Mouse (Mus musculus): ENCODE measurements at regions not wholly inside any gene's neighbourhood (a gene's known extent, or its start where the extent isn't known, plus 50 kb on each side); places are given as distances from the start of the nearest gene placed in this dataset.

GRCm38 (mm10) chr1:77824716-77825387 lies 310.0 kb upstream of the Epha4 start:
- H3K36me3 ChIP-seq (replicated peaks in 1 of 2; ENCODE audit: control insufficient read depth in 1 of 2, insufficient read depth in 1 of 2, low read length in 1 of 2), result no peaks in the 10 kb centered on the region
- in situ Hi-C loops (cut with MboI; ENCODE audit: low pct_ligation_motif_present, low pct_unique_long_range_greater_than_20kb, low sequenced_read_pairs) (no loop called here), dilution Hi-C loops (cut with MboI; ENCODE audit: extremely low pct_ligation_motif_present, extremely low pct_unique_long_range_greater_than_20kb, low sequenced_read_pairs) (no loop called here)
- no peak overlapping the region for H3K9ac ChIP-seq (ENCODE audit: insufficient read depth, low read depth)
- TF ChIP-seq ETS1 (conservative IDR thresholded peaks at IDR 0.05; ENCODE audit: low read depth, low read length) (no peak), POLR2AphosphoS2 (IDR thresholded peaks at IDR 0.05; ENCODE audit: low read depth, low read length) (no peak), CHD1 (IDR thresholded peaks at IDR 0.05; ENCODE audit: low read depth, low read length) (no peak), ZKSCAN1 (IDR thresholded peaks at IDR 0.05; ENCODE audit: borderline replicate concordance, low read depth, low read length) (no peak), TBP (conservative IDR thresholded peaks at IDR 0.05; ENCODE audit: low read depth, low read length) (no peak), ELF1 (IDR thresholded peaks at IDR 0.05; ENCODE audit: low read depth, low read length) (no peak), ZNF384 (IDR thresholded peaks at IDR 0.05; ENCODE audit: low read depth, low read length) (no peak), MEF2A (IDR thresholded peaks at IDR 0.05; ENCODE audit: borderline replicate concordance, low read depth, low read length) (no peak), SIN3A (IDR thresholded peaks at IDR 0.05; ENCODE audit: low read length) (no peak), IRF4 (IDR thresholded peaks at IDR 0.05; ENCODE audit: low read depth, low read length) (no peak), RCOR1 (conservative IDR thresholded peaks at IDR 0.05; ENCODE audit: low read depth, low read length) (no peak), UBTF (IDR thresholded peaks at IDR 0.05; ENCODE audit: low read depth, low read length) (no peak), MAX (IDR thresholded peaks at IDR 0.05; ENCODE audit: low read length) (no peak), POLR2A (IDR thresholded peaks at IDR 0.05; ENCODE audit: low read depth, low read length) (no peak), MXI1 (IDR thresholded peaks at IDR 0.05; ENCODE audit: low read depth, low read length) (no peak)
- no peak overlapping the region for H3K4me3 ChIP-seq (replicated peaks in 1 of 3; ENCODE audit: low read depth in 2 of 3, low read length in 2 of 3, poor library complexity in 1 of 3)
- H3K4me2 ChIP-seq (ENCODE audit: insufficient read depth, low read depth, poor library complexity, severe bottlenecking), result no peak overlapping the region
- DNase-seq (ENCODE audit: extremely low read depth), result no peak
- H3K79me2 ChIP-seq (replicated peaks; ENCODE audit: control insufficient read depth, extremely low read depth, insufficient read depth, poor library complexity, severe bottlenecking), result no peaks in the 10 kb centered on the region
- H3K27me3 ChIP-seq (replicated peaks), result no peaks in the 10 kb centered on the region
- H3K4me1 ChIP-seq (ENCODE audit: control insufficient read depth in 1 of 2, insufficient read depth in 2 of 2), result no peaks in the 10 kb centered on the region
- no peaks in the 10 kb centered on the region for H3K9me3 ChIP-seq (replicated peaks; ENCODE audit: low read length)
- H3K27ac ChIP-seq (ENCODE audit: insufficient read depth, low read depth), result no peak overlapping the region

GRCm38 (mm10) chr1:77823801-77824687 lies 309.2 kb upstream of the Epha4 start:
- no peak for DNase-seq (ENCODE audit: extremely low read depth)
- Histone ChIP-seq H3K27ac (ENCODE audit: insufficient read depth, low read depth) (no peak overlapping the region), H3K79me2 (replicated peaks; ENCODE audit: control insufficient read depth, extremely low read depth, insufficient read depth, poor library complexity, severe bottlenecking) (no peaks in the 10 kb centered on the region), H3K36me3 (replicated peaks in 1 of 2; ENCODE audit: control insufficient read depth in 1 of 2, insufficient read depth in 1 of 2, low read length in 1 of 2) (no peaks in the 10 kb centered on the region), H3K4me2 (ENCODE audit: insufficient read depth, low read depth, poor library complexity, severe bottlenecking) (no peak overlapping the region), H3K27me3 (replicated peaks) (no peaks in the 10 kb centered on the region), H3K9ac (ENCODE audit: insufficient read depth, low read depth) (no peak overlapping the region), H3K4me1 (ENCODE audit: control insufficient read depth in 1 of 2, insufficient read depth in 2 of 2) (no peaks in the 10 kb centered on the region), H3K4me3 (replicated peaks in 1 of 3; ENCODE audit: low read depth in 2 of 3, low read length in 2 of 3, poor library complexity in 1 of 3) (no peak overlapping the region), H3K9me3 (replicated peaks; ENCODE audit: low read length) (no peaks in the 10 kb centered on the region)
- in situ Hi-C loops (cut with MboI; ENCODE audit: low pct_ligation_motif_present, low pct_unique_long_range_greater_than_20kb, low sequenced_read_pairs), result no loop called here
- dilution Hi-C loops (cut with MboI; ENCODE audit: extremely low pct_ligation_motif_present, extremely low pct_unique_long_range_greater_than_20kb, low sequenced_read_pairs), result no loop called here
- TF ChIP-seq ZC3H11A (IDR thresholded peaks at IDR 0.05; ENCODE audit: low read depth, low read length), result no peak
- no peak for TF ChIP-seq RCOR1 (conservative IDR thresholded peaks at IDR 0.05; ENCODE audit: low read depth, low read length)
- TF ChIP-seq CHD1 (IDR thresholded peaks at IDR 0.05; ENCODE audit: low read depth, low read length), result no peak
- no peak for TF ChIP-seq ZNF384 (IDR thresholded peaks at IDR 0.05; ENCODE audit: low read depth, low read length)
- TF ChIP-seq BHLHE40 (IDR thresholded peaks at IDR 0.05; ENCODE audit: low read depth, low read length), result no peak
- TF ChIP-seq MAZ (IDR thresholded peaks at IDR 0.05; ENCODE audit: low read depth, low read length), result no peak
- no peak for TF ChIP-seq MXI1 (IDR thresholded peaks at IDR 0.05; ENCODE audit: low read depth, low read length)
- no peak for TF ChIP-seq JUND (conservative IDR thresholded peaks at IDR 0.05; ENCODE audit: low read depth, low read length)
- TF ChIP-seq HCFC1 (IDR thresholded peaks at IDR 0.05; ENCODE audit: low read depth, low read length), result no peak
- TF ChIP-seq IRF4 (IDR thresholded peaks at IDR 0.05; ENCODE audit: low read depth, low read length), result no peak
- TF ChIP-seq ELF1 (IDR thresholded peaks at IDR 0.05; ENCODE audit: low read depth, low read length), result no peak
- no peak for TF ChIP-seq SMC3 (IDR thresholded peaks at IDR 0.05; ENCODE audit: low read depth, low read length)
- no peak for TF ChIP-seq USF2 (conservative IDR thresholded peaks at IDR 0.05; ENCODE audit: low read depth, low read length)
- no peak for TF ChIP-seq EP300 (IDR thresholded peaks at IDR 0.05; ENCODE audit: low read length)
- TF ChIP-seq ETS1 (conservative IDR thresholded peaks at IDR 0.05; ENCODE audit: low read depth, low read length), result no peak
- no peak for TF ChIP-seq MEF2A (IDR thresholded peaks at IDR 0.05; ENCODE audit: borderline replicate concordance, low read depth, low read length)
- no peak for TF ChIP-seq MYC (IDR thresholded peaks at IDR 0.05; ENCODE audit: low read depth, low read length)
- no peak for TF ChIP-seq NRF1 (IDR thresholded peaks at IDR 0.05; ENCODE audit: low read depth, low read length)
- no peak for TF ChIP-seq MAX (IDR thresholded peaks at IDR 0.05; ENCODE audit: low read length)
- TF ChIP-seq CTCF (conservative IDR thresholded peaks at IDR 0.05 in 1 of 2, IDR thresholded peaks at IDR 0.05 in 1 of 2; ENCODE audit: low read depth in 2 of 2, low read length in 2 of 2), result no peak
